In the genomic region with DNA sequence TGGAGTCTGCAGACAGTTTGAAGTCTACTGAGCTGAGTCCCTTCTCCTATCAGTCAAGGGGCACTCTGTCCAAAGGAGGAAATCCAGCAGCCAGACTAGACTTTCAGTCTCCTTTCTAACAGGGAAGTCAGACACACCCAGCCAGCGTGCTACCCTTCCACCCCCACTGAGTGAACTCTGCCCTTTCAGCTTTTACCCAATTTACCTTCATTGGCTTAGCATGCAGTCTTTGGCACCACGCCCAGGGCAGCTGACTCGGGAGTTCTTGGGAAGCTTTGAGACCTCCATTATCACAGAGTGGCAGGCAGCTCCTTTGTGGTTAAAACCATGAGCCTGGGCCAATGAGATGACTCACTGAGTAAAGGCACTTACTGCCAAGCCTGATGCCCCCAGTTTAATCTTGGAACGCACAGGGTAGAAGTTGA, we compare ENCODE assay signal across 8 mouse cellular contexts.
A peak's percentile ranks its signal among the peaks of the same experiment; 100 is the strongest.
DNase-seq lines count a peak whose midpoint lies in the region; ATAC-seq and TF ChIP-seq lines count a peak whose summit lies in the region.

No protein-coding gene starts in this region.

- WGBS in heart, embryonic 10.5 days = 43% methylated on average over 4 of the region's 4 CpGs
- 22% methylated on average over 4 of the region's 4 CpGs for WGBS in lung, embryonic 14.5 days
- 17% methylated on average over 4 of the region's 4 CpGs for WGBS in spleen, adult 2 months
- 29% methylated on average over 4 of the region's 4 CpGs for WGBS in forebrain, embryonic 16.5 days

- H3K27ac ChIP-seq in heart, embryonic 10.5 days = peak overlapping the region; percentile 71
- H3K27ac ChIP-seq in lung, embryonic 14.5 days (ENCODE audit: low read depth) = peak overlapping the region; percentile 85
- peak overlapping the region; percentile 30; the same call in 1 of the 2 replicates for H3K27ac ChIP-seq in spleen, adult 2 months (ENCODE audit: insufficient read depth, low read length)
- H3K27ac ChIP-seq in forebrain, embryonic 16.5 days (ENCODE audit: low read length) = no peak overlapping the region

- H3K4me3 ChIP-seq in heart, embryonic 10.5 days = no peak overlapping the region
- H3K4me3 ChIP-seq in lung, embryonic 14.5 days (ENCODE audit: low read depth, low read length) = no peak overlapping the region
- no peak overlapping the region for H3K4me3 ChIP-seq in spleen, adult 2 months (ENCODE audit: extremely low read depth, insufficient read depth, insufficient read length)
- H3K4me3 ChIP-seq in forebrain, embryonic 16.5 days (replicated peaks; ENCODE audit: low read length) = no peak overlapping the region

- no peaks in the 10 kb centered on the region for H3K36me3 ChIP-seq in heart, embryonic 10.5 days
- no peaks in the 10 kb centered on the region for H3K36me3 ChIP-seq in lung, embryonic 14.5 days (ENCODE audit: insufficient read depth)
- H3K36me3 ChIP-seq in spleen, adult 2 months (ENCODE audit: control insufficient read depth, insufficient read depth, low read length) = no peaks in the 10 kb centered on the region
- H3K36me3 ChIP-seq in forebrain, embryonic 16.5 days (ENCODE audit: control insufficient read depth, insufficient read depth) = no peaks in the 10 kb centered on the region

- no peak for TF ChIP-seq POLR2A in spleen, adult 2 months (IDR thresholded peaks at IDR 0.05; ENCODE audit: low read depth, low read length)

- H3K4me1 ChIP-seq in heart, embryonic 10.5 days = peaks cover 27% of the 10 kb centered on the region
- 0 out of 2 replicates have a peak, but pooled peaks cover 7% of the 10 kb centered on the region for H3K4me1 ChIP-seq in lung, embryonic 14.5 days (ENCODE audit: insufficient read depth)
- H3K4me1 ChIP-seq in spleen, adult 2 months (ENCODE audit: control insufficient read depth, insufficient read depth, insufficient read length) = peaks cover 33% of the 10 kb centered on the region
- H3K4me1 ChIP-seq in forebrain, embryonic 16.5 days (replicated peaks; ENCODE audit: control insufficient read depth, insufficient read depth, low read length) = no peaks in the 10 kb centered on the region

- peak; percentile 84 for ATAC-seq in lung, embryonic 14.5 days (ENCODE audit: insufficient read depth)
- ATAC-seq in forebrain, embryonic 16.5 days = no peak

- H3K9ac ChIP-seq in lung, embryonic 14.5 days = no peak overlapping the region; the same call in 1 of the 2 replicates
- no peak overlapping the region for H3K9ac ChIP-seq in forebrain, embryonic 16.5 days (replicated peaks; ENCODE audit: low read depth, low read length)

- DNase-seq in 416B (ENCODE audit: low read depth) (peak; percentile 100), ES-CJ7 (ENCODE audit: low read depth, low spot score) (peak; percentile 65)
- DNase-seq in cerebellum, postnatal 10 days = peak; percentile 59 to 72
- peak; percentile 94 for DNase-seq in heart, embryonic 10.5 days (ENCODE audit: low spot score)
- DNase-seq in kidney, postnatal 25 days = peak; percentile 97
- peak; percentile 85 for DNase-seq in lung, embryonic 14.5 days
- DNase-seq in spleen, adult 2 months (ENCODE audit: low read depth in 1 of 2, low spot score in 2 of 2) = peak in 1 of 2 experiments; percentile 17

- TF ChIP-seq CTCF in lung, embryonic 14.5 days (IDR thresholded peaks at IDR 0.05; ENCODE audit: low read depth) = no peak
- no peak for TF ChIP-seq CTCF in spleen, adult 2 months (IDR thresholded peaks at IDR 0.05; ENCODE audit: extremely low read depth, insufficient read depth, insufficient read length, insufficient replicate concordance)

- no peaks in the 10 kb centered on the region for H3K9me3 ChIP-seq in heart, embryonic 10.5 days
- H3K9me3 ChIP-seq in lung, embryonic 14.5 days (ENCODE audit: low read depth, low read length) = no peaks in the 10 kb centered on the region
- H3K9me3 ChIP-seq in forebrain, embryonic 16.5 days (ENCODE audit: control insufficient read depth, low read length) = no peaks in the 10 kb centered on the region

- no peaks in the 10 kb centered on the region for H3K27me3 ChIP-seq in heart, embryonic 10.5 days (ENCODE audit: insufficient read depth, poor library complexity, severe bottlenecking)
- no peaks in the 10 kb centered on the region for H3K27me3 ChIP-seq in lung, embryonic 14.5 days (ENCODE audit: insufficient read depth, low read length)
- no peaks in the 10 kb centered on the region for H3K27me3 ChIP-seq in spleen, adult 2 months (ENCODE audit: control insufficient read depth, insufficient read depth, low read length)
- no peaks in the 10 kb centered on the region for H3K27me3 ChIP-seq in forebrain, embryonic 16.5 days (replicated peaks; ENCODE audit: control insufficient read depth, insufficient read depth, low read length)

- peak overlapping the region; percentile 8; the same call in 1 of the 2 replicates for H3K4me2 ChIP-seq in lung, embryonic 14.5 days
- H3K4me2 ChIP-seq in forebrain, embryonic 16.5 days (ENCODE audit: low read length) = no peak overlapping the region
